Mouse (Mus musculus): ENCODE data around the gene Plekha5.

GRCm38 (mm10) chr6:140504796-140505195, 80.9 kb downstream of the Plekha5 start:
- no peak for TF ChIP-seq CTCF (IDR thresholded peaks at IDR 0.05; ENCODE audit: low read depth, low read length)
- no peak for TF ChIP-seq POLR2A (IDR thresholded peaks at IDR 0.05; ENCODE audit: extremely low read depth, insufficient read depth, low read length)

All from liver, adult 2 months (tissue).